Mouse (Mus musculus): ENCODE measurements around the gene 2610001J05Rik. TPM values are rescaled to one million over a fixed set of nuclear protein-coding genes. Genes with fewer than 3 reads are reported as not detected.
"Not testable (repeated sequence)": the region's sequence is repeated elsewhere in the genome, so short reads cannot be mapped to it uniquely, and the experiment has no call there.

2610001J05Rik gene
- polyA plus RNA-seq (2012; ENCODE audit: insufficient read depth, insufficient read length, missing spikeins): 56.6 and 73.6 TPM in 2 replicates

GRCm38 (mm10) chr6:13870919-13871624 is at the start of gene 2610001J05Rik:
Gene 2610001J05Rik, minus strand, starts transcription at chr6:13871518.
- Histone ChIP-seq H3K4me1 (ENCODE audit: control insufficient read depth, insufficient read depth, insufficient read length, low read length) (peaks cover 6% of the 10 kb centered on the region; the same call in 1 of the 2 replicates), H3K4me3 (ENCODE audit: insufficient read depth, low read depth, low read length) (peak within 1 kb of the TSS; percentile 94), H3K27ac (replicated peaks; ENCODE audit: low read depth, low read length) (peak within 1 kb of the TSS; percentile 90)

- peak overlapping the region; percentile 14 for H3K4me3 ChIP-seq (ENCODE audit: insufficient read depth, low read depth, low read length)
- 0 out of 2 replicates have a peak overlapping the region, but pooled peaks have one; percentile 58 for H3K27ac ChIP-seq (replicated peaks; ENCODE audit: low read depth, low read length)
- no peaks in the 10 kb centered on the region for H3K4me1 ChIP-seq (ENCODE audit: control insufficient read depth, insufficient read depth, insufficient read length, low read length)
These were observed 38.6 kb upstream of the 2610001J05Rik start for GRCm38 (mm10) chr6:13909762-13910537.

- no peak overlapping the region for H3K27ac ChIP-seq (replicated peaks; ENCODE audit: low read depth, low read length)
- H3K4me1 ChIP-seq (ENCODE audit: control insufficient read depth, insufficient read depth, insufficient read length, low read length): no peaks in the 10 kb centered on the region
These were observed 31.8 kb upstream of the 2610001J05Rik start for GRCm38 (mm10) chr6:13902941-13903627.

GRCm38 (mm10) chr6:13884877-13885592 is 13.7 kb upstream of the 2610001J05Rik start:
- H3K27ac ChIP-seq (replicated peaks; ENCODE audit: low read depth, low read length): no peak overlapping the region

More at GRCm38 (mm10) chr6:13902941-13903627, 31.8 kb upstream of the 2610001J05Rik start:
- no peak overlapping the region for H3K4me3 ChIP-seq (ENCODE audit: insufficient read depth, low read depth, low read length)

DNA sequence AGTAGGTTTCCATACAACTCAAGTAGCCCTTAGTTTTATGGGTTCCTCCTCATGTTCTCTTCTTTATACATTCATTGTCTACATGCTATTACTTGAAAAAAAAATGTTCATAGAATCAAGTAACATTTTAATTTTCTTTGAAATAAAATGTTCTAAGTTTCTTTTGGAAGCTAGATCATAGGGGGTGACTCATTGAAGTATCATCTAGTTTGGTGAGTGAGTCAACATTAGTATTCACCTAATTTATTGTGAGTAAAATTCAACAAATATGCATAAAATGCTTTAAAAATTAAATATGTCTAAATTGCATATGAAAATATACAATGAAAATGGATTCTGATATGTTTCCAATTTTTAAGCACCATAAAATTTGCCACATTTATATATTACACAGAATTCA is 11.6 kb upstream of the 2610001J05Rik start:
- Histone ChIP-seq H3K4me1 (ENCODE audit: control insufficient read depth, insufficient read depth, insufficient read length, low read length) (no peaks in the 10 kb centered on the region), H3K27ac (replicated peaks; ENCODE audit: low read depth, low read length) (no peak overlapping the region), H3K4me3 (ENCODE audit: insufficient read depth, low read depth, low read length) (no peak overlapping the region)

More at GRCm38 (mm10) chr6:13884877-13885592, 13.7 kb upstream of the 2610001J05Rik start:
- H3K4me1 ChIP-seq (ENCODE audit: control insufficient read depth, insufficient read depth, insufficient read length, low read length): no peaks in the 10 kb centered on the region
- H3K4me3 ChIP-seq (ENCODE audit: insufficient read depth, low read depth, low read length): no peak overlapping the region

DNA sequence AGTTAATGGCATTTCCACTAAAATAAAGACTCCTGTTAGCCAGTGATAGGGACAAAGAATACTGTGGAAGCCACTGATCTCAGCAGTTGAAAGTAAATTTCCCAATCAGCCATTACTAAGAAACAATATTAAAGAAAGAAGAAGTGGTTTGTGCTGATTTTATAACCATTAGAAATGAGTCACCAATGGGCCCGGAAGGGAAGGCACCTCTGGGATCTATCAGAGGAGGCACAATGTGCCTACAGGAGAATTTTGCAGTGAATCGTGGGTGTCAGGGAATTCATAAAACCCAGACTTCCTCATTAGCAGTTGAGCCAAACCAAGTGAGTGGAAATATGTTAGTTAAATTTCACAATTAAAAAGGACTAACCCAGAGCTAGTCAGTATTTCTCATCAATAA is 2.6 kb upstream of the 2610001J05Rik start:
- H3K27ac ChIP-seq (replicated peaks; ENCODE audit: low read depth, low read length): no peak overlapping the region
- peaks cover 6% of the 10 kb centered on the region; the same call in 1 of the 2 replicates for H3K4me1 ChIP-seq (ENCODE audit: control insufficient read depth, insufficient read depth, insufficient read length, low read length)
- H3K4me3 ChIP-seq (ENCODE audit: insufficient read depth, low read depth, low read length): no peak overlapping the region

DNA sequence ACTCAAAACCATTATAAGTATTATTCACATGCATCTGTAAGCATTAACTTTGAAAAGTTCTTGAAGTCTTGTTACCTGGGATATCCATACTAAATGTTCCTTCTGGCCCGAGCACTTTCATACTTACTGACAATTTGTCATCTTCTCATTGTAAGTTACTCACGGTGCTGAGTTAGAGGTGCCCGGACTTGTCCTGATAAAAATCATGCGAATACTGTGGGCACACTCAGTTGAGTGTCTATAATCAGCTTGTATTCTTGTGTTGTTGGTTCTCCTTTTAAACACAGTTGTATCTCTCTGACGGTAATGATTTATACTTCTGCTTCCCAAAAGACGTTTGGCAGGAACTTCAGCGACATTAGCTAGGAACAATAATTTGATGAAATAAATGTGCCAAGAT is 758 bp upstream of the 2610001J05Rik start:
- Histone ChIP-seq H3K4me1 (ENCODE audit: control insufficient read depth, insufficient read depth, insufficient read length, low read length) (peaks cover 6% of the 10 kb centered on the region; the same call in 1 of the 2 replicates), H3K27ac (replicated peaks; ENCODE audit: low read depth, low read length) (peak overlapping the region; percentile 58; the same call in 1 of the 2 replicates), H3K4me3 (ENCODE audit: insufficient read depth, low read depth, low read length) (peak overlapping the region; percentile 29; the same call in 1 of the 2 replicates)

DNA sequence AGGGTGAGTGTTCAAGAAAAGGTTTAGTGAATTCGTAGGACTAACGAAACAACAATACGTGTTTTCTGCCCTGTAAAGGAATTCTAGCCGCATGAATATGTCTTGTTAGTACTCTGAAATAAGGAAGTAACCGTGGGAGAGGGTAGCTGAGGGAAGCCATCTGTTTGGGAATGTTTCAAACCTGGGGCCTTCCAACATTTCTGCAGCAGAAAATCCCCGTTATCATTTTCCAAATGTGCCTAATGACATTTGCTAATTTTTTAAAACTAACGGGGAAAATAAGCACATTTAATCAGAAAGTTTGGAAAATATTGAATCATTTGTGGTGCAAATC is 274 bp upstream of the 2610001J05Rik start:
- Histone ChIP-seq H3K4me3 (ENCODE audit: insufficient read depth, low read depth, low read length) (peak overlapping the region; percentile 94), H3K4me1 (ENCODE audit: control insufficient read depth, insufficient read depth, insufficient read length, low read length) (peaks cover 6% of the 10 kb centered on the region; the same call in 1 of the 2 replicates), H3K27ac (replicated peaks; ENCODE audit: low read depth, low read length) (peak overlapping the region; percentile 83)

DNA sequence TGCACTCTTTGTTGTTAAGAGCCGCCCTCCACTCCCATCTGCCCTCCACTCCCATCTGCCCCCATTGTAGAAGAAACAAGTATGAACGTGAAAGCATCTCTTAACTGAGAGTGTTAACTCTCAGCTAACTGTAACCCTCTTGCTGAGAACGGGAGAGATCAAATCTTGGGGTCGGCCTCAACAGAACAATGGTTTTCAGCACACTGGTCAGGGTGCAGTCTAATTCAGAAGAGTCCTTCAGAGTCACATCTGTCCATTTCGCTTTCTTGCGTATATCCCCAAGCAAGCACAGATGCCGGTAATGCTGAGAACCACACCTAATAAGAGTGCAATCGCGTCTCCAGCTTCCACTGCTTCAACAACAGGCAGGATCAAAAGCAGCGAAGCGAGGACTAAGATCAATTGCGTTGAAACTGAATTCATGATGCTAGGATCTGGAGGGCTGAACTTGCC is 1.0 kb downstream of the 2610001J05Rik start:
- Histone ChIP-seq H3K4me3 (ENCODE audit: insufficient read depth, low read depth, low read length) (peak overlapping the region; percentile 34), H3K27ac (replicated peaks; ENCODE audit: low read depth, low read length) (no peak overlapping the region), H3K4me1 (ENCODE audit: control insufficient read depth, insufficient read depth, insufficient read length, low read length) (peaks cover 6% of the 10 kb centered on the region; the same call in 1 of the 2 replicates)

DNA sequence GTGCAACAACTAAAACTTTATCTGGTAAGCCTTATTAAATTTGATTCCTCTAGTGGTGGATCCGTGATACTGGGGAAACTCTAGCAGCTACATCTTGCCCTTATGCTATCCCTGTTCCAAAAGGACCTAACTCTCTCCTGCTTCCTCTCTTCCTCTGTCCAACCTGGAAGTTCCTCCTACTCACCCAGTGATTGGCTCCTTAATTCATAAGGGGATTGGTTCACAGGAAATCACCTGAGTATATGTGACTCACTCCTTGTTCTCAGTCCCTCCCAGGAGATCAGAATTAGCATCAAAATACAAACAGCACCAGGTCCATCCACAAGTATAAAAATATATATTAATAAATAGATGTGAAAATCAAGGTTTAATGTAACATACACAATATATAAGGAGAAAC is 10.7 kb downstream of the 2610001J05Rik start:
- Histone ChIP-seq H3K27ac (replicated peaks; ENCODE audit: low read depth, low read length) (no peak overlapping the region), H3K4me3 (ENCODE audit: insufficient read depth, low read depth, low read length) (no peak overlapping the region), H3K4me1 (ENCODE audit: control insufficient read depth, insufficient read depth, insufficient read length, low read length) (no peaks in the 10 kb centered on the region)

- no peak overlapping the region for H3K4me3 ChIP-seq (ENCODE audit: insufficient read depth, low read depth, low read length)
- no peak overlapping the region for H3K27ac ChIP-seq (replicated peaks; ENCODE audit: low read depth, low read length)
- H3K4me1 ChIP-seq (ENCODE audit: control insufficient read depth, insufficient read depth, insufficient read length, low read length): no peaks in the 10 kb centered on the region
These were observed 11.3 kb downstream of the 2610001J05Rik start for GRCm38 (mm10) chr6:13859877-13860585.

GRCm38 (mm10) chr6:13854230-13854629 is 17.1 kb downstream of the 2610001J05Rik start:
- Histone ChIP-seq H3K27ac (replicated peaks; ENCODE audit: low read depth, low read length) (no peak overlapping the region), H3K4me1 (ENCODE audit: control insufficient read depth, insufficient read depth, insufficient read length, low read length) (no peaks in the 10 kb centered on the region), H3K4me3 (ENCODE audit: insufficient read depth, low read depth, low read length) (no peak overlapping the region)

DNA sequence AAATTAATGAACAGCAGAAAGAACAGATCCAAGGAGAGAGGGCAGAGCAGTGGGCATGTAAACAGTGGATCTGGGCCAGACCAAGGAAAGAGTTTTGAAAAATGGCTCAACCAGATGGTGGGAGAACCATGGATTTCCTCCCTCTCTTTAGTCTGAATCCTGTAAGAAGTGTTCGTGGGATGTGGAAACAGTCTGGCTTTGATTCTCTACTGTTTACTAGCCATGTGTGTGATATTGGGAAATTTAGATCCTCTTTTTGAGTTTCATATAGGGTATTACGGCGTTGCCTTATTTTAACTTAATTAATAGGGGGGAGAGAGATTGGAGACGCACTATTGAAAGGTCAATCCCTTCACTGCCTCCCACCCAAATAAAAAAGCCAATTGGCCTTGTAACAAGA is 18.1 kb downstream of the 2610001J05Rik start:
- no peaks in the 10 kb centered on the region for H3K4me1 ChIP-seq (ENCODE audit: control insufficient read depth, insufficient read depth, insufficient read length, low read length)

DNA sequence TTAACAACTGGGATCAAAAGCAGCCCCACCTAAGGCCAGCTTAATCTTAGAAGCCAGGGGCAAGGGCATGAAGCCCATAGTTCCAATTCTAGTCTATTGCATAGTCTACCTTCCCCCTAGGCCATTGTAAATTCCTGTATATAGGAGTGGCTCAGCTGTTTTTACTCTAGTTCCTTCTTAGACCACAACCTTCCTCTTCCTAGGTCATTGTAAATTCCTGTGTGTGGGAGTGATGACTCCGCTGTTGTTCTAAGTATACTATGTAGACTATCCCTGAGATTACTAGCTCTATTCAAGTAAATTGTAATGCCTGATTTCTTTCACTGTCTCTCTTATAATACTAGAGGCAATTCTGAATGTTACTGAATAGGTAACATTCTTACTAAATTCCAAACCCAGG is 25.3 kb downstream of the 2610001J05Rik start:
- H3K27ac ChIP-seq (replicated peaks; ENCODE audit: low read depth, low read length); H3K4me1 ChIP-seq (ENCODE audit: control insufficient read depth, insufficient read depth, insufficient read length, low read length); H3K4me3 ChIP-seq (ENCODE audit: insufficient read depth, low read depth, low read length): not testable (repeated sequence)

More for the DNA sequence above, 18.1 kb downstream of the 2610001J05Rik start:
- H3K4me3 ChIP-seq (ENCODE audit: insufficient read depth, low read depth, low read length): no peak overlapping the region
- H3K27ac ChIP-seq (replicated peaks; ENCODE audit: low read depth, low read length): no peak overlapping the region

All from brown adipose tissue, adult 24 weeks (tissue).